Mouse (Mus musculus): ENCODE data around the gene Alk. TPM values are rescaled to one million over a fixed set of nuclear protein-coding genes. Genes with fewer than 3 reads are reported as not detected.

Gene Alk
- total and polyA plus RNA-seq, 2 experiments, result not detected

- TF ChIP-seq CTCF (IDR thresholded peaks at IDR 0.05; ENCODE audit: low read depth, low read length), result no peak
- no peak for TF ChIP-seq POLR2A (IDR thresholded peaks at IDR 0.05; ENCODE audit: extremely low read depth, insufficient read depth, low read length)
- no peak for DNase-seq (ENCODE audit: extremely low read depth, low read depth, low spot score)
- Histone ChIP-seq H3K4me1 (ENCODE audit: control insufficient read depth, insufficient read depth, low read length) (no peaks in the 10 kb centered on the region), H3K27me3 (ENCODE audit: control insufficient read depth, insufficient read depth, low read length) (no peaks in the 10 kb centered on the region), H3K36me3 (ENCODE audit: control insufficient read depth, insufficient read depth, low read length) (no peaks in the 10 kb centered on the region), H3K27ac (replicated peaks; ENCODE audit: insufficient read depth, low read depth, low read length) (no peak overlapping the region), H3K79me2 (ENCODE audit: control insufficient read depth, insufficient read depth, low read length) (no peaks in the 10 kb centered on the region), H3K9ac (ENCODE audit: low read depth, low read length) (no peak overlapping the region), H3K4me3 (ENCODE audit: insufficient read depth, low read depth, low read length) (no peak overlapping the region)
- WGBS, result 67% methylated on average over 4 of the region's 4 CpGs
Measured at GRCm38 (mm10) chr17:72580142-72580541, 24.3 kb downstream of the Alk start.

- Histone ChIP-seq H3K4me3 (ENCODE audit: insufficient read depth, low read depth, low read length) (no peak overlapping the region), H3K27ac (replicated peaks; ENCODE audit: insufficient read depth, low read depth, low read length) (no peak overlapping the region), H3K27me3 (ENCODE audit: control insufficient read depth, insufficient read depth, low read length) (no peaks in the 10 kb centered on the region), H3K36me3 (ENCODE audit: control insufficient read depth, insufficient read depth, low read length) (no peaks in the 10 kb centered on the region), H3K79me2 (ENCODE audit: control insufficient read depth, insufficient read depth, low read length) (no peaks in the 10 kb centered on the region), H3K9ac (ENCODE audit: low read depth, low read length) (no peak overlapping the region), H3K4me1 (ENCODE audit: control insufficient read depth, insufficient read depth, low read length) (no peaks in the 10 kb centered on the region)
- WGBS, result 87% methylated on average over 9 of the region's 9 CpGs
- TF ChIP-seq POLR2A (IDR thresholded peaks at IDR 0.05; ENCODE audit: extremely low read depth, insufficient read depth, low read length) (no peak), CTCF (IDR thresholded peaks at IDR 0.05; ENCODE audit: low read depth, low read length) (no peak)
- DNase-seq (ENCODE audit: extremely low read depth, low read depth, low spot score), result no peak
Measured at GRCm38 (mm10) chr17:72579321-72579720, 25.1 kb downstream of the Alk start.

DNA sequence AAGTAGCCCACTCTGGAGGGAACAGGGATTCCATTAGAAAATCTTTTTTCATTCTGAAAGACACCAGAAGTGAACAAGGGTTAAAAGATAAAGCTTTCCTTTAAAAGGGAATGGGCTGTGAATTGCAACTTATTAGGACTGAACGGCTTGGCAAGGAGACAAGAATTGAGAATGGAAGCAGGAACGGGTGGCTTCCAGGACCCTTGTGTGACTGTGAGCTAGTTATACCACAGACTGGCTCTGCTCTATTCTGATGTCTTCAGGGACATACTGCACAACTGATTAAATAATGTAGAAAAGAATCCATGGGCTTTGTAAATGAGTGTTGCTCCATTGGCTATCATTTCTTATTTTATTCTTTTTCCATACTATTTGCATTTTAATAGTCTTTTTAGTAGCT lies 33.0 kb downstream of the Alk start:
- Histone ChIP-seq H3K27ac (replicated peaks; ENCODE audit: insufficient read depth, low read depth, low read length) (no peak overlapping the region), H3K4me1 (ENCODE audit: control insufficient read depth, insufficient read depth, low read length) (no peaks in the 10 kb centered on the region), H3K9ac (ENCODE audit: low read depth, low read length) (no peak overlapping the region), H3K36me3 (ENCODE audit: control insufficient read depth, insufficient read depth, low read length) (no peaks in the 10 kb centered on the region), H3K4me3 (ENCODE audit: insufficient read depth, low read depth, low read length) (no peak overlapping the region), H3K27me3 (ENCODE audit: control insufficient read depth, insufficient read depth, low read length) (no peaks in the 10 kb centered on the region), H3K79me2 (ENCODE audit: control insufficient read depth, insufficient read depth, low read length) (no peaks in the 10 kb centered on the region)
- TF ChIP-seq CTCF (IDR thresholded peaks at IDR 0.05; ENCODE audit: low read depth, low read length) (no peak), POLR2A (IDR thresholded peaks at IDR 0.05; ENCODE audit: extremely low read depth, insufficient read depth, low read length) (no peak)
- no peak for DNase-seq (ENCODE audit: extremely low read depth, low read depth, low spot score)
- WGBS, result 75% methylated on average over 2 of the region's 2 CpGs

DNA sequence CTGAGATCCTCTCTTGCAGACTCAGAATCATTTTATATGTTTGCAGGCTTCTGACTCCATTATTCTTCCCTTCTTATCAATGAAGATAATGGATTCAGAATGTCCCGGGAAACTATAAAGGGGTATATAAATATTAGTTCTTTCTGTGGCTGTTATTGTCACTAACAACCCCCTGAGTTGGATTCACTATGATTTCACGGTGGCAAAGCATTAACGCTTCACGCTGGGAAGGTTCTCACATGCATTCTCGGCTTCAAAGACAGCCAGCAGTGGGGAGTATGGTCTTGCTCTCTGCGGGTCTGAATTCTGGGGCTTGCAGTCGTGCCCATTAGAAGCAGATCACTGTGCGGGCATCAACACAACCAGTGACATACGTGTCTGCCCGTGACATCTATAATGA lies 34.9 kb downstream of the Alk start:
- no peak overlapping the region for H3K9ac ChIP-seq (ENCODE audit: low read depth, low read length)
- 64% methylated on average over 10 of the region's 10 CpGs for WGBS
- H3K4me1 ChIP-seq (ENCODE audit: control insufficient read depth, insufficient read depth, low read length), result no peaks in the 10 kb centered on the region
- no peak overlapping the region for H3K4me3 ChIP-seq (ENCODE audit: insufficient read depth, low read depth, low read length)
- no peak overlapping the region for H3K27ac ChIP-seq (replicated peaks; ENCODE audit: insufficient read depth, low read depth, low read length)
- no peaks in the 10 kb centered on the region for H3K79me2 ChIP-seq (ENCODE audit: control insufficient read depth, insufficient read depth, low read length)
- H3K27me3 ChIP-seq (ENCODE audit: control insufficient read depth, insufficient read depth, low read length), result no peaks in the 10 kb centered on the region
- no peak for TF ChIP-seq CTCF (IDR thresholded peaks at IDR 0.05; ENCODE audit: low read depth, low read length)
- TF ChIP-seq POLR2A (IDR thresholded peaks at IDR 0.05; ENCODE audit: extremely low read depth, insufficient read depth, low read length), result no peak
- no peaks in the 10 kb centered on the region for H3K36me3 ChIP-seq (ENCODE audit: control insufficient read depth, insufficient read depth, low read length)
- no peak for DNase-seq (ENCODE audit: extremely low read depth, low read depth, low spot score)

DNA sequence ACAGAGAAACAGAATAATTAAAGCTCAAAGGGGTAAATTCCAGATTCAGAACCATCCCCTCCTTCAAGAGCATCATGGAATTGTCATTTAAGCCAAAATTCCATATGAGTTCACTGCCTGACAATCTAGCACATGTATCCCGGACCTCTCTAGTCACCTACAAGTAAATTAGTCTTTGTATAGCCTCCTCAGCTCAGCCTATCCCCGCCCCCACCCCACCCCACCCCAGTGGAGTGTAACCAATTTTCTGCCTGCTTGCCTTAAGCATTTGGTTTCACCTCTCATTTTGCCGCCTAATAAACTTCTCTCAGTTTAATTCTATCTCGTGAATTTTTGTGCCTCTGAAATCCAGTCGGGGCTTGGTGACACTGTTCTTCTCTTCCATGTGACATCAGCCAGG lies 41.0 kb downstream of the Alk start:
- no peak overlapping the region for H3K4me3 ChIP-seq (ENCODE audit: insufficient read depth, low read depth, low read length)
- no peaks in the 10 kb centered on the region for H3K79me2 ChIP-seq (ENCODE audit: control insufficient read depth, insufficient read depth, low read length)
- H3K36me3 ChIP-seq (ENCODE audit: control insufficient read depth, insufficient read depth, low read length), result no peaks in the 10 kb centered on the region
- H3K27ac ChIP-seq (replicated peaks; ENCODE audit: insufficient read depth, low read depth, low read length), result no peak overlapping the region
- no peaks in the 10 kb centered on the region for H3K27me3 ChIP-seq (ENCODE audit: control insufficient read depth, insufficient read depth, low read length)
- no peak for DNase-seq (ENCODE audit: extremely low read depth, low read depth, low spot score)
- no peaks in the 10 kb centered on the region for H3K4me1 ChIP-seq (ENCODE audit: control insufficient read depth, insufficient read depth, low read length)
- 72% methylated on average over 5 of the region's 5 CpGs for WGBS
- TF ChIP-seq CTCF (IDR thresholded peaks at IDR 0.05; ENCODE audit: low read depth, low read length) (no peak), POLR2A (IDR thresholded peaks at IDR 0.05; ENCODE audit: extremely low read depth, insufficient read depth, low read length) (no peak)
- H3K9ac ChIP-seq (ENCODE audit: low read depth, low read length), result no peak overlapping the region

GRCm38 (mm10) chr17:72561471-72561870 lies 43.0 kb downstream of the Alk start:
- TF ChIP-seq CTCF (IDR thresholded peaks at IDR 0.05; ENCODE audit: low read depth, low read length), result no peak
- TF ChIP-seq POLR2A (IDR thresholded peaks at IDR 0.05; ENCODE audit: extremely low read depth, insufficient read depth, low read length), result no peak
- H3K36me3 ChIP-seq (ENCODE audit: control insufficient read depth, insufficient read depth, low read length), result no peaks in the 10 kb centered on the region
- DNase-seq (ENCODE audit: extremely low read depth, low read depth, low spot score), result no peak
- H3K4me1 ChIP-seq (ENCODE audit: control insufficient read depth, insufficient read depth, low read length), result no peaks in the 10 kb centered on the region
- no peaks in the 10 kb centered on the region for H3K27me3 ChIP-seq (ENCODE audit: control insufficient read depth, insufficient read depth, low read length)
- H3K27ac ChIP-seq (replicated peaks; ENCODE audit: insufficient read depth, low read depth, low read length), result no peak overlapping the region
- no peak overlapping the region for H3K4me3 ChIP-seq (ENCODE audit: insufficient read depth, low read depth, low read length)
- no peaks in the 10 kb centered on the region for H3K79me2 ChIP-seq (ENCODE audit: control insufficient read depth, insufficient read depth, low read length)
- H3K9ac ChIP-seq (ENCODE audit: low read depth, low read length), result no peak overlapping the region
- 77% methylated on average over 3 of the region's 3 CpGs for WGBS
